Mouse (Mus musculus): ENCODE results near the gene Gas7. TPM values are rescaled to one million over a fixed set of nuclear protein-coding genes. Genes with fewer than 3 reads are reported as not detected.

Gene Gas7
- 6.0 and 6.5 TPM in 2 replicates for total RNA-seq (2017)

DNA sequence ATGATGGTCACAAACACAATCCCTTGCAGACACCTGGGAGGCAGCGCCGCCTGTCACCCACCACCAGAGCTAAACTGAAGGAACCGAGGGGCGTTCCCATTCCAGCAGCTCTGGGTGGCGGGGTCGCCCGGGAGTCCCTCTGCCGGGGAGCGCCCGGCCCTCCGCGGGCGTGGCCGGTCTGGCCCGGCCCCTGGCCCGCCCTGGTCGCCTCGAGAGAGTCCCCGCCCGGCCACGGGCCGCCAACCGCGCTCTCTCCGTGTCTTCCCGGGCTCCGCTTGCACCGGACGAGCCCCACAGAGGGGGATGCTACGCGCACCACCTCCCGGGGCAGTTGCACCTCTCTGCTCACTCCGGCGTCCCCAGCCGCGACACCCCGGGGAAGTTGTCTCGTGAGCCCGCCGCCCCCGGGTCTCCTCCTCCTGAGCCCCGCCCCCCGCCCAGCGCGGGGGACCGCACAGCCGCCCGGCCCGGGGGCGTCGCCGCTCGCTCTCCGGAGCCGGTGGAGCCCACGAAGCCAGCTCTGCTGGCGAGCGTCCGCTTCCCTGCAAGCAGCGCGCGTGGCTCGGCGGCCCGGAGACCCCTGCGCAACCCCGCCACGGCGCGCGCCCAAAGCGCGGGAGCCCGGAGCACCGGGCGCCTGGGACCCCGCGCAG lies at the start of gene Gas7:
TSS of gene Gas7 (plus strand) at position 564 of the 653 bp plus-strand sequence.
- ATAC-seq (ENCODE audit: extremely low read depth, insufficient number of reproducible peaks, low FRiP score, poor library complexity, severe bottlenecking), result no peak

DNA sequence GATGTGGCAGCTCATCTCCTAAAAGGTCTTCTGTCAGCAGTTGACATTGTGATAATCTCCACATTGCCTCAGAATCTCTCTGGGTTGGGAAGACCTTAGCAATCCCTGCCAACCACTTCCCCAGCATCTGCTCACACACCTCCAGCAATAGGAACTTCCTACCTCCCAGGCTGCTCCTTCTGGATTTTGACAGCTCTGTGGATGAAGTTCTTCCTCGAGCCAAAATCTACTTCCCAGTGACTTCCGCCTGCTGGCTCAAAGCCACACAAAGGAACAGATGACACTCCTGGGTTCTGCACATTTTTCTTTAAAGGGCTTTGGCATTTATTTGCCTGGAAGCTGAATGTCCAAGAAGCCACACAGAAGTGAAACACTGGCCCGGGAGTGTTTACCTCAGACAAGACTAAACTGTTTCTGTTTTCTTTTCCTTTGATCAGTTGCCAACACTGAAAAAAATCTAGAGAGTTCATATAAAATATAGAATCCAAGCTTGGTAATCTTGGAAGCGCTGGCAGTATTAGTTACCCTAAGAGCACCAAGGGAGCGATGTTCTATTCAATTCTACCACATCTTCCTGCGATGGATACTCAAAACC lies 40.8 kb upstream of the Gas7 start:
- ATAC-seq (ENCODE audit: extremely low read depth, insufficient number of reproducible peaks, low FRiP score, poor library complexity, severe bottlenecking), result no peak

DNA sequence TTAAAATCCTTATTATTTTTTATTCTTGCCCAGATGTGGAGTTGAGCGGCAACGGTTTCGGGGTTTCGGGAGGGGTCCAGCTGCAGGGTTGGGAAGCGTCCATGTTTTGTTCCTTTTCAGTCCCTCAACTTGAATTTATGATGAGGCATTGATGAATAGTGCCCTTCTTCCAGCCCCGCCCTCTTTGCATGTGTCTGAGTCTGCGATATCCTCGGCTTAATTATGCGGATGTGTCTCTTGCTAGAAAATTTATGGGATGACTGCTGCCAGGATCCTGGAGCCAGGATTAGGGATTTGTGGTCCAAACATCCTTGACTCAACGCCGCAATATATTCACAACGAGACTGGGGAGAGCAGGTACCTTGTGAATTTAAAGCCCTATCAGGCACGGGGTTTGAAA lies 31.7 kb upstream of the Gas7 start:
- no peak for ATAC-seq (ENCODE audit: extremely low read depth, insufficient number of reproducible peaks, low FRiP score, poor library complexity, severe bottlenecking)

DNA sequence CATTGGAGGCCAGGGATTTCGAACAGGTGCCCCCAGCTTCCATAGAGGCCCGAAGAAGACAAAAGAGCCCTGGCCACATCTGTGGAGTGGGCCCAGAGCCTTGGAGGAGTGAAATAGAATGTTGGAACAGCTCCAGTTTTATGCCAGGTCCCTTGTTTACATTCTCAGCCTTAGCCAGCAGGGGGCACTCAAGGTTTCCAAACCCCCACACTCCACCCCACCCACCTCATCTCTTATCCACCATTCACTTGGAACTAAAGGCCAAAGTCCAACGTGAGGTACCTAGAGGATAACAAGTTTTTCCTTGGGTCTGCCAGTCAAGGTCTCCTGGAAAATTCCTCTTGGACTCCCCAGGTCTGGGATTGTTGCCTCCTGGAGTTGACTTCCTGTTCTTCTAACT lies 27.0 kb upstream of the Gas7 start:
- ATAC-seq (ENCODE audit: extremely low read depth, insufficient number of reproducible peaks, low FRiP score, poor library complexity, severe bottlenecking), result no peak

DNA sequence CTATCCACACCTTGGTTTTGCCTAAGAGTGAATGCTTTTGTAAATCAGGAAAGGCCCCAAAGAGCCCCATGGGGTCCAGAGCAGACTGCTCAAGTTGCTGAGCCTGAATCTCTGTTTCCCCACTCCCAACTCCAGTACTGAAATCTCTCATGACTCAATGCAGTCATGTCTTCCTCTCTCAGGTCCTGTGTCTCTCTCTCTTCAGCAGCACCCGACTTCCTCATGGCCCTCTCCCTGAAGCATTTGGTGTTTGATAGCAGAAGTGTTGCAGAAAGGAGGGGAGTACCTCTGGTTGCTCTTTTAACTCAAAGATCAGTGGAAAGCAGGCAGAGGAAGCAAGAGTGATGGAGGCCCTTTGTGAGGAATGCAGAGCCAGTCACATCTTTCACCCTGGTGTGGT lies 25.4 kb upstream of the Gas7 start:
- ATAC-seq (ENCODE audit: extremely low read depth, insufficient number of reproducible peaks, low FRiP score, poor library complexity, severe bottlenecking), result no peak

DNA sequence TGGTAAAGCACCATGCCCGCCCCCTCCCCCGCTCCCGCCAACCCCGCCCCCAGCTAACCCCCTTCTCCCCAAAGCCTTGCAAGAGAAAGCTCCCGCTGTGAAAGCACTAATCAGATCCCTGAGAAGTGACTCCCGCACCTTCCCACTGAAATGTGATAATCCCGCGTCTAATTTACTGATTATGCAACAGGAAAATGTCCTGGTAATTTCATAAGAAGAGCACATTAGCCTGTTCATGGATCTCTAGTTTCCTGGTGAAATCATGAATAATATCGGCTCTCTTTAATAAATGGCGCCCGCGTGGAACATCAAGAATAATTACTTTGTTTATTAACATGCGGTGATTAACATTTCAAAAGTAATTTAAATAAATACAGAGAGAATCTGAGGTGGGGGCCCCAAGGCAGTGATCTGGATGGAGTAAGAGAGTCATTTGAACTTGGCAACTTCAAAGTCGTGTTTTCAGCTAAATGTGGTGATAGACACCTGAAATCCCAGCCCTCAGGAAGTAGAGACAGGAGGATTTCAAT lies 24.1 kb upstream of the Gas7 start:
- no peak for ATAC-seq (ENCODE audit: extremely low read depth, insufficient number of reproducible peaks, low FRiP score, poor library complexity, severe bottlenecking)

DNA sequence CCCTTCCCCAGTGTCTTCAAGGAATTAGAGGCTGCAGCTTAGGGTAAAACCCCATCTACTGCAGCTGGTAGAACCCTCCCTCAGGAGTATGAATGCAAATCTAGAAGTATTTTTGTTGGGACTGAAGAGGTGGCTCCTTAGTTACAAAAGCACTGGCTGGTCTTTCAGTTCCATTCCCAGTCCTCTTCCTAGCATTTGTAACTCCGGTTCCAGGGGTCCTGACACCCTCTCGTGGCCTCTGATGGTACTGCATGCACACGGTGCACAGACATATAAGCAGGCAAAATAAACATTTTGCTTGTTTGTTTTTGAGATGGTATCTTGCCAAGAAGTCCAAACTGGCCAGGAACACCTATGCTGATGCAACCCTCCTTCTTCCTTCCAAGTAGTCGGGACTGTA lies 23.4 kb upstream of the Gas7 start:
- ATAC-seq (ENCODE audit: extremely low read depth, insufficient number of reproducible peaks, low FRiP score, poor library complexity, severe bottlenecking), result no peak

DNA sequence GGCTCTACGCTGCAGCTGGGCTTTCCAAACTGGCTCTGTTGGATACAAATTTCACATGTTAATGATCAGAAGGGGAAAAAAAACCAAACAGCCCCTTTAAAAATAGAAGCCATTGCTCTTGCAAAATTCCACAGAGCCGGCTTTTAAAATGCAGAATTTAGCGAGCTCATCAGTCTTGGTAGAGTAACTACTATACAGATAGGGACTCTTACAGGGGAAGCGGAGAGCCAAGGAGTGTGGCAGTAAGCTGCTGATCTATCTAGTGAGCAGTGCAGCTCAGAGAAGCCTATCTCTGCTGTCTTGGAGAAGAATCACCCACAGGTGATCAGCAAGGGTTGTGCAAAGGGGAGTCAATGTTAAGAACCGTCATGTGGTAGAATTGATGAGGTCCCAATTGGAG lies 21.5 kb upstream of the Gas7 start:
- ATAC-seq (ENCODE audit: extremely low read depth, insufficient number of reproducible peaks, low FRiP score, poor library complexity, severe bottlenecking), result no peak

DNA sequence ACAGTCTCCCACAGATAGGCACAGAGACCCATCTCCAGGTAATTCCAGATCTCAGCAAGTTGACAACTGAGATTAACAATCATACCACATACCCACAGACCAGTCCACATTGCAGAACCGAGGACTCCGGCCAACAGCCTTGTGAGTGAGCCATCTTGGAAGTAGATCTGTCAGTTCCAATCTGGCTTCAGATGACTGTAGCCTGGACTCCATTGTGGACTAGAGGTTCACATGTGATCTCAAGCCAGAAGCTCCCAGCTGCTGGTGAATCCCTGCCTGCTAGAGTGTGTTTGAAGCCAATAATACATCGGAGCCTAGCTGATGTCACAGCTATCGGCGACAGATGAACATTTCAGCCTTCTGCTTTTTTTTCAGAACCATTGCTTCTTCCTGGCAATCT lies 16.5 kb upstream of the Gas7 start:
- no peak for ATAC-seq (ENCODE audit: extremely low read depth, insufficient number of reproducible peaks, low FRiP score, poor library complexity, severe bottlenecking)

DNA sequence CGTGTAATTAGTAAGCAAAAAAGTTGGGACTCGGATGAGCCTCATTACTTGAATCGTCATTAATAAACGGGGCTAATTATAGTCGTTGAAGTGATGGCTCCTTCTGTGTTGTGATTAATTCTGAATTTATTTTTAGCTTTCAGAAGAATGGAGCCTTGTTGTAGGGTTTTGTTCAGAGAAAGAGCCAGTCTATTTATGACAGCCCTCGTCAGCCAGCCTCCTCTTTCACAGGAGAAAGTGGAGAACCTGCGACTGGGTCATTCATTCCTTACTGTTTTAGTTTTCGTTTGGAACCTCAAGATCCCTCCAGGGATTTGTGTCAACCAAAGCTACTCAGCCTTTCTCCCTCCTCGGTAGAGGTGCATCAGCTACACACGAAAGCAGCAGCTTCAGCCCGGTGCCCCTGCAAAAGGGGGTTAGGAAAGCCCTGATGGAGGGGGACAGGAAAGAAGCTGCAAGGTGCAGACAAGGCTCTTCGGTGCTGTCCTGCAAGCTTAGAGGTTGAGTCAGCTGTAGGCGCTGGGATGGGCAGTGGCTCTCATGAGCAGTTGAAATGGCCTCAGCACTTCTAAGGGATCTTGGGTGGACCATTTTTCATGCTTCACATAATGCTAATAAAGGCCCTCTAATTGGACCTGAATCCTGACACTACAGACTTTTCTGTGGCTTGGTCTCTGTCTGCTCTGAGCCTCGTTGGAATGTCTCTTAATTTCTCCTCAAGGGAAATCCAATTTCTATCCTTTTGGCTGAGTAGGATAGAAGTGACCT lies 10.0 kb upstream of the Gas7 start:
- no peak for ATAC-seq (ENCODE audit: extremely low read depth, insufficient number of reproducible peaks, low FRiP score, poor library complexity, severe bottlenecking)

DNA sequence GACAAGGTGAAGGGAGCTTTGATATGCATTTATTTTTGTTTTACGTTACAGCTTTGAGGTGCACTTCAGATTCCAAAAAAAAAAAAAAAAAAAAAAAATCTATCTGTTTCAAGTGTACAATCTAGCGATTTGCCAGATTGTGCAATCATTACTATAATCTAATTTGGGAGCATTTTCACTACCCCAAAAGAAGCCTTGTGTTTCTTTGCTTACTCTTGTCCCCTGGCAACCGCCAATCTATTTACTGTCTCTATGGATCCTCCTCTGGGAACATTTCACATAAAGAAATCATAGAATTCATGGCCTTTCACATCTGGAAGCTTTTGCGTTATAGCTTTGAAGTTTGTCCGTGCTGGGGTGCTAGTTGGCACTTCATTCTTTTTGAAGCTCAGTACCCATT lies 3.7 kb upstream of the Gas7 start:
- no peak for ATAC-seq (ENCODE audit: extremely low read depth, insufficient number of reproducible peaks, low FRiP score, poor library complexity, severe bottlenecking)

DNA sequence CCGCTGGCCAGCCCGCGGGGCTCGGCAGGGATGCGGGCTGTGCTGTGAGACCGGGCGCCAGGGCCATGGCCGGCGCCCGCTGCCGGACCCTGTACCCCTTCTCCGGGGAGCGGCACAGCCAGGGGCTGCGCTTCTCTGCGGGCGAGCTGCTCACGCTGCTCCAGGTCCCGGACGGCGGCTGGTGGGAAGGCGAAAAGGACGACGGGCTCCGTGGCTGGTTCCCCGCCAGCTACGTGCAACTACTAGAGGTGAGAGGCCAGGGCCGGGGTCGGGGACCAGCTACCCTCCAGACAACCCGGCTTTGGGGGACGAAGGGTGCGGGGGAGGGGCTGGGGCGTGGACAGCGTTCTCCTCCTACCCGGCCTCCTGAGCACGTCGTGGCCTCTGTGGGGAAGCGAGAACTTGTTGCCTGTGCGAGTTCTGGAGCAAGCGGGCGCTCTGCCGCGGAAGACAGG lies 317 bp downstream of the Gas7 start:
- ATAC-seq (ENCODE audit: extremely low read depth, insufficient number of reproducible peaks, low FRiP score, poor library complexity, severe bottlenecking), result no peak

DNA sequence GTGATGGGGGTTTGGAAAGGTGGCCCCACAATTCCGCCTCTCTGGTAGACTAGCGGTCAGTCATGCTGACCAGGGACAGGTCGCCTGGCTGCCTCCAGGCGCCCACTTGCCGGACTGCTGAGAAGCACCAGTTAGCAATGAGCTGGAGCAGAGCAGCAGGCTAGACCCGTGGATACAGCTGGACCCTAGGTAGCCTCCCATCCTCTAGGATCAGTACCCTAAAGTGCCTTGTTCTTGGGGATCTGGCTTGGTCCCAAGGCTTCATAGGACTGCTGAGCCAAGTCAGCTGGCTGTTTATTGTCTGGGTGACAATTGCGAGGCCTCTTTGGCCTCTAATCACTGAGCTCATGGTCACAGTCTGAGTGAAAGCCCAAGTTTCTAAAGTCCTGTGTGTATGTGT lies 792 bp downstream of the Gas7 start:
- ATAC-seq (ENCODE audit: extremely low read depth, insufficient number of reproducible peaks, low FRiP score, poor library complexity, severe bottlenecking), result no peak

DNA sequence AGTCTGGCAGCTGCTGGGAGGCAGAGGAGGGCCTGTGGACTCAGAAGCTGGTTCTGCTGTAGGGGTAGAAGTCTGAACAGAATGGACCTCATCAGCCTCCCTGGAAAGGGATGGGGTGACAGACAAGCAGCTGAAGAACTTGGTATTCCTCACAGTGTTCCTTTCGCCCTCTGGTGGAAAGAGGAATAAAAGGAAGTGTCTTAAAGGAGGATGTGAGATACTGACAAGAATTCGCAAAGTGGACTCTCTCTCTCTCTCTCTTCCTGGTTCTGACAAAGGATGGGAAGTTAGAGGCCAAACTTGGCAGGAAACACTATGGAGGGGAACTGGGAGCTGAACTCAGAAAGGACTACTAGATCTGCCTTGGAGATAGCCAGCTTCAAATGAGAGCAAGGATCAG lies 2.9 kb downstream of the Gas7 start:
- no peak for ATAC-seq (ENCODE audit: extremely low read depth, insufficient number of reproducible peaks, low FRiP score, poor library complexity, severe bottlenecking)

DNA sequence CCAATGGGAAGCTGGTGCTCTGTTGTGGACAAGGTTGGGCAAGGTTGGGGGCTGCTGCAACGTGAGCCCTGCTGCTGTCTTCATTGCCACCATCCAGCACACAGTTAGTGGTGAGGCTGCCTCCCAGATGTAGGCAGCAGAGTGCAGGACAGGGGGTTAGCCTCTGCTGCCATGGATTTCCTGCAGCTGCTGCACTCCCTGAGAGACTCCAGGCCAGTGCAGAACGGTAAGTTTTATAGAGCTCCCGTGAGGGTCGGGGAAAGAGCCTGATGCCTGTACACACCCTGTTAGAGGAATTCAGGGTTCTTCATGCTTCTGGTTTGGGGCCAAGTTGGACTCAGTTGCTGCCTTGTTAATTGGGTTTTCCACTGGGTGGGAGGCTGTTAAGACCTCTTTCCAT lies 11.9 kb downstream of the Gas7 start:
- no peak for ATAC-seq (ENCODE audit: extremely low read depth, insufficient number of reproducible peaks, low FRiP score, poor library complexity, severe bottlenecking)

DNA sequence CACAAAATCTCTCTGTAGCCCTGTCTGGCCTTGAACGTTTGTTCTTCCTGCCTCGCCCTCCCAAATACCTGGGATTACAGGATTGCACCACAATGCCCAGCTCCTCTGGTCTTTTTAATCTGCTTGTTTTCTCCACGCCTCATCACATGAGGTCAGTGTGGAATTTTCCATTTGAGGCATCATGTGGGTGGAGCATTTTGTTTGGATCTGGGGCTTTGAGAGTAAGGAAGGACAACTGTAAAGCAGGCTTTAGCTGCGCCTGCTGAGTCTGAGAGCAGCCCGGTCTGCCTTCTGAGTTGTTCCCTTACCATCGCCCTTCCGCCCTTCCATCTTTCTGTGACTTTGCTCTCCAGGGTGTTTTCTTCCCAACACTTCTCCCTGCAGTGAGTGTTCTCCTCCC lies 13.6 kb downstream of the Gas7 start:
- ATAC-seq (ENCODE audit: extremely low read depth, insufficient number of reproducible peaks, low FRiP score, poor library complexity, severe bottlenecking), result no peak

DNA sequence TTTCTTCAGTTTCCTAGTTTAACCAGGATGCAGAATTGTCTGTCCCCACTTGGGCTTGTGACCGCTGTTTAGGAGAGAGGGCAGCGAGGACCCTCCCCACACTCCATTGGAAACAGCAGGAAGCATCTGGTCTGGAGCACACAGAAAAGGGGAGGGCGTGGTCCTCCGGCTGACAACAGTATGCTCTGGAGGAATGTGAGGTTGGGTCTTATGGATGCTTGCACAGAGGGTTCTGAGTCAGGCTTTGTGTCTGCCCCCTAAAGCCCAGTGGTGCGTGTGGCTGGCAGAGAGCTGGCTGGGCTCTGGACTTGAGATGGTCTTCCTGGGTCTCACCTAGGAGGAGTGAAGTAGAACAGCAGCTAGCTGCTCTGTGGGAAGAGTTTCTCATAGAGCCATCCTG lies 19.4 kb downstream of the Gas7 start:
- no peak for ATAC-seq (ENCODE audit: extremely low read depth, insufficient number of reproducible peaks, low FRiP score, poor library complexity, severe bottlenecking)

DNA sequence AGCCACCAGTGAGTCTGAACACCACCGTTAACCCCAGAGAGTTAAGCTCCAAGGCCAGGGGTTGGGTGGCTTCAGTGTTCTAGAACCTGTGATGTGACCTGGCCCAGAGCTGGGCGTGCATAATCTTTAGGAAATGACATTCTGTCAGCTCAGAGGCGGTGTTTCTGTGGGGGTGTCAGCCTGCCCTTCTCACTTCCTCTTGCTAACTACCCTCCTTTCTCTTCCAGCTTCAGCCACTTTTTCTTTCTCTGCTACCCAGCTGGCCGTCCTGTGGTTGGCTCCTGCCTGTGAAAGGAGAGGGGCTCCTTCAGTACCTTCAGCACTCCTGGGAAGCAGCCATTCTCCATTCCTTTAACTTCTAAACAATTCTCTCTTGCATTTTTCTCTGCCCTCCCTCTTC lies 24.3 kb downstream of the Gas7 start:
- peak; percentile 21; the same call in 1 of the 2 replicates for ATAC-seq (ENCODE audit: extremely low read depth, insufficient number of reproducible peaks, low FRiP score, poor library complexity, severe bottlenecking)

DNA sequence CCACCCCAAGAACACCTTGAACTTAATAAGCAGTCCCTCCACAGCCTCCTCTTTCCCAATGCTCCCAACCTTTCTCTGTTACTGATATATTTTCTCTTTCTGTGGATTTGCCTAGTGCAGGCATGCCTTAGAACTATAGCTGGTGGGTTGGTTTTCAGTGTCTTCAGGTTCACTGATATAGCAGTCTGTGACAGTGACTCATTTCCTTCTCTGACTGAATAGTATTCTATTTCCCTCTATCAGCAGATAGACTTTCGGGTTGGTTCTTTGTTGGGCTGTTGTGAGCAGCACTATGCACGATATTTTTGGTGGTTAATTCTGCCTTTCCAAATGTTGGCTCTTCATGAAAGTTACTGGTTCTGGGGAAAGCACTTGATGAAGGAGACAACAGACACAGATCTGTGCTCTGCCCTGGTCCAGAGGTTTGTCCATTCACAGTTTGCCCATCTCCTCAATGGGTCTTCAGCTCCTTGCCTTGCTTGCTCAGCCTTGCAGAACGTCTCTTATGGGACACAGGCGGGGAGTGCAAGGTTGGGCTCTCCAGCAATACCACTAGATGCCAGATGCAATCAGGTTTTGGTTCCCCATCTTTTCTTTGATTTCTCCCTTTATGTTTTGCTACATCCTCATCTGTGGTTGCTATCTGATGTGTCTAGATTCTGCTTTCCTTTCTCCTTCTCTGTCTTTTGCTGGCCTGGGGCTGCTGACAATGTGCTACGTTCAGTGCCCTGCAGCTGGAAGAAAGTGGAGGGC lies 25.1 kb downstream of the Gas7 start:
- no peak for ATAC-seq (ENCODE audit: extremely low read depth, insufficient number of reproducible peaks, low FRiP score, poor library complexity, severe bottlenecking)
